Comparison of ENCODE assay signal across 8 mouse cellular contexts in genomic region chr13:78200991-78201870, GRCm38 (mm10). TPM values are rescaled to one million over a fixed set of nuclear protein-coding genes. Genes with fewer than 3 reads are reported as not detected.
DNase-seq lines count a peak whose midpoint lies in the region; ATAC-seq and TF ChIP-seq lines count a peak whose summit lies in the region.

No protein-coding gene starts in this region.

- 5% methylated on average over 30 of the region's 30 CpGs for WGBS in bone marrow, adult 2 months
- WGBS in embryonic facial prominence, embryonic 15.5 days = under 1% methylated on average over 26 of the region's 30 CpGs
- 2% methylated on average over 26 of the region's 30 CpGs for WGBS in heart, embryonic 11.5 days (ENCODE audit: insufficient replicate concordance)
- under 1% methylated on average over 24 of the region's 30 CpGs for WGBS in kidney, embryonic 16.5 days
- 4% methylated on average over 27 of the region's 30 CpGs for WGBS in liver, adult 2 months

- no peaks in the 10 kb centered on the region for H3K4me1 ChIP-seq in bone marrow, adult 2 months (ENCODE audit: control insufficient read depth, insufficient read depth, low read length)
- H3K4me1 ChIP-seq in embryonic facial prominence, embryonic 15.5 days = peaks cover 26% of the 10 kb centered on the region
- no peaks in the 10 kb centered on the region; the same call in 1 of the 2 replicates for H3K4me1 ChIP-seq in heart, embryonic 11.5 days (ENCODE audit: control insufficient read depth, insufficient read depth, low read length)
- H3K4me1 ChIP-seq in kidney, embryonic 16.5 days (ENCODE audit: insufficient read depth, low read length) = peaks cover 10% of the 10 kb centered on the region
- H3K4me1 ChIP-seq in liver, adult 2 months (ENCODE audit: control insufficient read depth, insufficient read depth, low read length) = no peaks in the 10 kb centered on the region

- H3K4me3 ChIP-seq in bone marrow, adult 2 months (replicated peaks; ENCODE audit: control insufficient read depth, low read depth, low read length) = no peak overlapping the region
- H3K4me3 ChIP-seq in embryonic facial prominence, embryonic 15.5 days (replicated peaks) = peak overlapping the region; percentile 68
- peak overlapping the region; percentile 81 for H3K4me3 ChIP-seq in heart, embryonic 11.5 days (ENCODE audit: low read depth, low read length)
- peak overlapping the region; percentile 89 for H3K4me3 ChIP-seq in kidney, embryonic 16.5 days (ENCODE audit: low read length)
- H3K4me3 ChIP-seq in liver, adult 2 months (ENCODE audit: insufficient read depth, low read depth, low read length) = no peak overlapping the region

- H3K9ac ChIP-seq in embryonic facial prominence, embryonic 15.5 days = no peak overlapping the region
- H3K9ac ChIP-seq in heart, embryonic 11.5 days (ENCODE audit: low read depth, low read length) = 0 out of 2 replicates have a peak overlapping the region, but pooled peaks have one; percentile 5
- H3K9ac ChIP-seq in kidney, embryonic 16.5 days (replicated peaks; ENCODE audit: low read length) = peak overlapping the region; percentile 83; the same call in 1 of the 2 replicates
- no peak overlapping the region for H3K9ac ChIP-seq in liver, adult 2 months (ENCODE audit: low read depth, low read length)

- TF ChIP-seq CTCF in bone marrow, adult 2 months (IDR thresholded peaks at IDR 0.05; ENCODE audit: control insufficient read depth, insufficient read depth, low read length) = peak; percentile 54
- peak; percentile 87 for TF ChIP-seq CTCF in liver, adult 2 months (IDR thresholded peaks at IDR 0.05; ENCODE audit: low read depth, low read length)

- DNase-seq in A20 (ENCODE audit: low read depth, low spot score) = peak; percentile 75
- DNase-seq in liver, adult 2 months (ENCODE audit: extremely low read depth, low read depth, low spot score) = peak; percentile 33
- DNase-seq in naive thymus-derived CD4-positive, alpha-beta T cell, adult 2 months (ENCODE audit: low read depth) = peak; percentile 29
- peak; percentile 87 for DNase-seq in testis, postnatal 10 days (ENCODE audit: low spot score)

- H3K9me3 ChIP-seq in embryonic facial prominence, embryonic 15.5 days (replicated peaks) = no peaks in the 10 kb centered on the region
- H3K9me3 ChIP-seq in heart, embryonic 11.5 days (replicated peaks; ENCODE audit: control insufficient read depth, low read length) = no peaks in the 10 kb centered on the region
- no peaks in the 10 kb centered on the region for H3K9me3 ChIP-seq in kidney, embryonic 16.5 days (ENCODE audit: low read length)

- H3K27ac ChIP-seq in bone marrow, adult 2 months (ENCODE audit: control insufficient read depth, insufficient read depth, low read depth, low read length, poor library complexity) = no peak overlapping the region
- H3K27ac ChIP-seq in embryonic facial prominence, embryonic 15.5 days (replicated peaks) = peak overlapping the region; percentile 88
- H3K27ac ChIP-seq in heart, embryonic 11.5 days (ENCODE audit: low read depth, low read length) = no peak overlapping the region; the same call in 1 of the 2 replicates
- peak overlapping the region; percentile 94 for H3K27ac ChIP-seq in kidney, embryonic 16.5 days (ENCODE audit: low read length)
- H3K27ac ChIP-seq in liver, adult 2 months (replicated peaks; ENCODE audit: insufficient read depth, low read depth, low read length) = no peak overlapping the region

- ATAC-seq in embryonic facial prominence, embryonic 15.5 days (ENCODE audit: insufficient number of reproducible peaks, low FRiP score, low TSS enrichment, low read depth) = peak; percentile 77
- ATAC-seq in heart, embryonic 11.5 days (replicated peaks; ENCODE audit: insufficient number of reproducible peaks, low FRiP score, low TSS enrichment) = 0 out of 2 replicates have a peak, but pooled peaks have one; percentile 28
- ATAC-seq in kidney, embryonic 16.5 days (ENCODE audit: low FRiP score, low TSS enrichment) = peak; percentile 58

- no peaks in the 10 kb centered on the region for H3K79me2 ChIP-seq in liver, adult 2 months (ENCODE audit: control insufficient read depth, insufficient read depth, low read length)

- TF ChIP-seq POLR2A in bone marrow, adult 2 months (IDR thresholded peaks at IDR 0.05; ENCODE audit: borderline replicate concordance, control insufficient read depth, low read depth, low read length) = no peak
- no peak for TF ChIP-seq POLR2A in liver, adult 2 months (IDR thresholded peaks at IDR 0.05; ENCODE audit: extremely low read depth, insufficient read depth, low read length)

- H3K36me3 ChIP-seq in embryonic facial prominence, embryonic 15.5 days = no peaks in the 10 kb centered on the region
- no peaks in the 10 kb centered on the region for H3K36me3 ChIP-seq in heart, embryonic 11.5 days (ENCODE audit: control insufficient read depth, insufficient read depth, low read length)
- no peaks in the 10 kb centered on the region for H3K36me3 ChIP-seq in kidney, embryonic 16.5 days (ENCODE audit: insufficient read depth, low read length)
- no peaks in the 10 kb centered on the region for H3K36me3 ChIP-seq in liver, adult 2 months (ENCODE audit: control insufficient read depth, insufficient read depth, low read length)

- peak overlapping the region; percentile 82 for H3K4me2 ChIP-seq in embryonic facial prominence, embryonic 15.5 days (replicated peaks)
- peak overlapping the region; percentile 77 for H3K4me2 ChIP-seq in heart, embryonic 11.5 days
- peak overlapping the region; percentile 82 for H3K4me2 ChIP-seq in kidney, embryonic 16.5 days (replicated peaks; ENCODE audit: low read depth, low read length)

- H3K27me3 ChIP-seq in embryonic facial prominence, embryonic 15.5 days = peaks cover 38% of the 10 kb centered on the region
- peaks cover 9% of the 10 kb centered on the region; the same call in 1 of the 2 replicates for H3K27me3 ChIP-seq in heart, embryonic 11.5 days (ENCODE audit: control insufficient read depth, insufficient read depth, low read length)
- H3K27me3 ChIP-seq in kidney, embryonic 16.5 days (ENCODE audit: insufficient read depth, low read length) = no peaks in the 10 kb centered on the region
- H3K27me3 ChIP-seq in liver, adult 2 months (ENCODE audit: control insufficient read depth, insufficient read depth, low read length) = peaks cover 18% of the 10 kb centered on the region

RNA-seq across cellular contexts. Expression of gene Nr2f1, which starts 1.7 kb away (rescaled TPM):
- 0.97 TPM in 1 of 2 replicates, not detected in the other for polyA plus RNA-seq in bone marrow, adult 2 months (2011; ENCODE audit: insufficient read depth, insufficient read length, low replicate concordance, missing spikeins)
- 14.5 and 18.4 TPM in 2 replicates for polyA plus RNA-seq in embryonic facial prominence, embryonic 15.5 days (2015; fragmentation: Nextera tagmentation; extraction: Ambion mirVana)
- 10.2 and 10.9 TPM in 2 replicates for polyA plus RNA-seq in heart, embryonic 11.5 days (2014; fragmentation: Nextera tagmentation; extraction: Ambion mirVana)
- 12.3 and 15.5 TPM in 2 replicates for polyA plus RNA-seq in kidney, embryonic 16.5 days (2015; fragmentation: Nextera tagmentation; extraction: Ambion mirVana)
- 0.37 and 1.3 TPM in 2 replicates for total RNA-seq in liver, adult 2 months (2014; rRNA removed)
- polyA plus RNA-seq in liver, adult 2 months (2012; rRNA removed) = 0.80 and 2.2 TPM in 2 replicates

Comparison
In these comparisons a context has a peak if more than half of its experiments do, and no peak if none do; other contexts are left out.
1. DNase-seq: peak in every context shown above with its lines; median percentile 87 in testis, postnatal 10 days; 75 in A20; 33 in liver, adult 2 months; 29 in naive thymus-derived CD4-positive, alpha-beta T cell, adult 2 months.
2. H3K27ac ChIP-seq: peak in embryonic facial prominence, embryonic 15.5 days (single experiment) and kidney, embryonic 16.5 days (single experiment); none in bone marrow, adult 2 months (single experiment), heart, embryonic 11.5 days (single experiment) and liver, adult 2 months (single experiment).
3. H3K4me3 ChIP-seq: peak in embryonic facial prominence, embryonic 15.5 days (single experiment), heart, embryonic 11.5 days (single experiment) and kidney, embryonic 16.5 days (single experiment); none in bone marrow, adult 2 months (single experiment) and liver, adult 2 months (single experiment).
4. H3K9ac ChIP-seq: peak in heart, embryonic 11.5 days (single experiment) and kidney, embryonic 16.5 days (single experiment); none in embryonic facial prominence, embryonic 15.5 days (single experiment) and liver, adult 2 months (single experiment).
5. Peak in every context shown above with its lines, with median percentiles within 50 percentile points of each other: ATAC-seq and H3K4me2 ChIP-seq.